Mouse (Mus musculus) inflammation-experienced regulatory T-cells, adult 16 weeks (primary cell): ENCODE measurements around the gene Spryd4. TPM values are rescaled to one million over a fixed set of nuclear protein-coding genes. Genes with fewer than 3 reads are reported as not detected.

Source experiments
- polyA plus RNA-seq: library from polyadenylated mRNA; unstranded; fragments of 100-300 nt; shearing (Covaris generic); gene quantifications from one replicate; pipeline ENCODE4 v1.2.1, GENCODE M21; 2017

Gene Spryd4
- polyA plus RNA-seq, result 15.4 TPM

GRCm38 (mm10) chr10:128211390-128212108, at the start of gene Spryd4:
Gene Spryd4 (minus strand): TSS chr10:128211807.

GRCm38 (mm10) chr10:128253677-128254255, 42.2 kb upstream of the Spryd4 start, which contains the start of gene Apon:
Gene Apon (plus strand): TSS chr10:128254096.

GRCm38 (mm10) chr10:128231697-128232419, 20.3 kb upstream of the Spryd4 start, which contains the start of gene Timeless:
Gene Timeless (plus strand): TSS chr10:128232065.

GRCm38 (mm10) chr10:128225538-128225937, 13.9 kb upstream of the Spryd4 start, which contains the start of gene Mip:
Gene Mip (plus strand): TSS chr10:128225838.

GRCm38 (mm10) chr10:128194024-128194550, 17.5 kb downstream of the Spryd4 start, which contains the start of gene Gls2:
Gene Gls2 (plus strand): TSS chr10:128194457.

GRCm38 (mm10) chr10:128179989-128180388, 31.6 kb downstream of the Spryd4 start, which contains the start of gene Rbms2:
Gene Rbms2 (minus strand): TSS chr10:128180297.

Other genes starting within 250 kb of the Spryd4 start
- gene Hsd17b6, start 204.2 kb downstream of the Spryd4 start, polyA plus RNA-seq, result not detected
- gene Prim1, start 196.6 kb downstream of the Spryd4 start, polyA plus RNA-seq, result 20.1 TPM
- gene Naca, start 176.2 kb downstream of the Spryd4 start, polyA plus RNA-seq, result 504 TPM
- gene Ptges3, start 152.9 kb downstream of the Spryd4 start, polyA plus RNA-seq, result 96.7 TPM
- 1,266 TPM for gene Atp5b, start 128.5 kb downstream of the Spryd4 start, polyA plus RNA-seq
- gene Baz2a, start 120.2 kb downstream of the Spryd4 start, polyA plus RNA-seq, result 88.0 TPM
- gene Rbms2, start 31.5 kb downstream of the Spryd4 start, polyA plus RNA-seq, result 35.0 TPM
- gene Gls2, start 17.4 kb downstream of the Spryd4 start, polyA plus RNA-seq, result 0.48 TPM
- gene Mip, start 14.0 kb upstream of the Spryd4 start, polyA plus RNA-seq, result not detected
- gene Timeless, start 20.3 kb upstream of the Spryd4 start, polyA plus RNA-seq, result 27.6 TPM
- not detected for gene Apon, start 42.3 kb upstream of the Spryd4 start, polyA plus RNA-seq
- not detected for gene Apof, start 56.9 kb upstream of the Spryd4 start, polyA plus RNA-seq
- gene Stat2, start 58.8 kb upstream of the Spryd4 start, polyA plus RNA-seq, result 92.9 TPM
- not detected for gene Il23a, start 86.9 kb upstream of the Spryd4 start, polyA plus RNA-seq
- gene Pan2, start 91.5 kb upstream of the Spryd4 start, polyA plus RNA-seq, result 54.5 TPM
- 151 TPM for gene Cnpy2, start 110.7 kb upstream of the Spryd4 start, polyA plus RNA-seq
- gene Cs, start 125.9 kb upstream of the Spryd4 start, polyA plus RNA-seq, result 200 TPM
- 12.5 TPM for gene Coq10a, start 157.2 kb upstream of the Spryd4 start, polyA plus RNA-seq
- gene Ankrd52, start 165.3 kb upstream of the Spryd4 start, polyA plus RNA-seq, result 2.0 TPM
- gene Slc39a5, start 189.4 kb upstream of the Spryd4 start, polyA plus RNA-seq, result 0.71 TPM
- gene Nabp2, start 199.7 kb upstream of the Spryd4 start, polyA plus RNA-seq, result 130 TPM
- 58.1 TPM for gene Rnf41, start 199.8 kb upstream of the Spryd4 start, polyA plus RNA-seq
- gene Smarcc2, start 247.4 kb upstream of the Spryd4 start, polyA plus RNA-seq, result 143 TPM